Mouse (Mus musculus): ENCODE results near the gene Tada3.

The Tada3 gene

GRCm38 (mm10) chr6:113341574-113341973, 36.1 kb downstream of the Tada3 start:
- no peak for DNase-seq

- DNase-seq = peak in 1 of 2 experiments; percentile 46
Observed at GRCm38 (mm10) chr6:113336852-113337620, 40.6 kb downstream of the Tada3 start.

- no peak for DNase-seq
Observed at GRCm38 (mm10) chr6:113334216-113334615, 43.5 kb downstream of the Tada3 start.

- DNase-seq = peak; percentile 85 to 87
Observed at GRCm38 (mm10) chr6:113333137-113333950, 44.3 kb downstream of the Tada3 start.

- peak in 1 of 2 experiments; percentile 31 for DNase-seq
Observed at GRCm38 (mm10) chr6:113332734-113333133, 44.9 kb downstream of the Tada3 start.

- DNase-seq = no peak
Observed at GRCm38 (mm10) chr6:113331721-113332120, 46.0 kb downstream of the Tada3 start.

DNA sequence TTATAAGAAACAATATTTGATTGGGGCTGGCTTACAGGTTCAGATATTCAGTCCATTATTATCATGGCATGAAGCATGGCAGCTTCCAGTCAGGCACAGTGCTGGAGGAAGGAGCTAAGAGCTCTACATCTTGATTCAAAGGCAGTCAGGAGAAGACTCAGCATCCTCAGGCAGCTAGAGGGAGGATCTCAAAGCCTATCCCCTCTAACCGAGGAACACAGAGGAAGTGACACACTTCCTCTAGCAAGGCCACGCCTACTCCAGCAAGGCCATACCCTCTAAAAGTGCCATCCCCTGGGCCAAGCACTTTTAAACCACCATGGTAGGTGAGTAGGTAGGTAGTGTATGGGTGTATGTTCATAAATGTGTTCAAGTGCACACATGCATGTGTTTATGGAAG, 47.1 kb downstream of the Tada3 start:
- no peak for DNase-seq

GRCm38 (mm10) chr6:113329396-113329795, 48.3 kb downstream of the Tada3 start:
- no peak for DNase-seq

DNA sequence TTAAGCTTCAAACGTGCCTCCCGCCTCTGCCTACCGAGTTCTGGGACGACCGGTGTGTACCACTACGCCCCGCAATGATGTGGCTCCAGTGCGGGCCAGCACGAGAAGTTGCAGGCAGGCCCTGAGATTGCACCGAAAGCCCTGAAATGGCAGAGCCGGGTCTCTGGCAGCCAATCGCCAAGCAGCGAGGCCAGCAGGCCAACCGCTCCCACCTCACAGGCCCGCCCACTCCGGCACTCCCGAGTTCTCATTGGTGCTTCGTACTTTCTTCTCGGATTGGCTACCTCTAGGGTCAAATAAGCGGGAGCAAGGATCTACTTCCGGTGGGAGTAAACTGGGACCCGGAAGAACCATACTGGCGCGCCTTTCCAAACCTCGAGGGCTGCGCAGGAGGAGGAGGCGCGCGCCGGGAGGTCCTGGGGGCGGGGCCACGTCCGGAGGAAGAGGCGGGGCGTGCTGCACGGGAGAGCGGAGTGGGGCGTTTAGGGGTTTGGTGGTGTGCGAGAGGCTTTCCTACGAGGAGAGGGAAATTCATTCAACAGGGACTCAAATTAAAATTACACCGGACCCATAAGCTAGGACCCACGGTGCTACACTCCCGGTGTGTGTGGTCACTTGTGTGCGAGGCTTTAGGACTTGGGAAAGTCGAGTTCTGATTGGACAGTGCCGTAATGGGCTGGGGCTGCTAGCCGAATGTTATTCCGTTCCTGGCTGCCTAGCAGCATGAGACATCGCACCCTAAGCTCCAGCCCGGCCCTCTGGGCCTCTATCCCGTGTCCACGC, 51.0 kb downstream of the Tada3 start, which contains the start of gene Ogg1:
TSS of gene Ogg1 (plus strand) at position 440 of the 783 bp plus-strand sequence.
- DNase-seq = peak; percentile 99 to 100

All from kidney, adult 8-10 months (tissue).